Mouse (Mus musculus): ENCODE measurements around the gene Gm11756.
"Not testable (repeated sequence)": the region's sequence is repeated elsewhere in the genome, so short reads cannot be mapped to it uniquely, and the experiment has no call there.

Gm11756 gene

GRCm38 (mm10) chr4:73920660-73921059, at the start of gene Gm11756:
Gm11756 (minus strand) TSS chr4:73920760.
- DNase-seq (ENCODE audit: inconsistent ontology term), result not testable (repeated sequence)

GRCm38 (mm10) chr4:73950375-73950896, 29.9 kb upstream of the Gm11756 start, which contains the start of gene 2310002L09Rik:
2310002L09Rik (minus strand) TSS chr4:73950846.
- no peak for DNase-seq (ENCODE audit: inconsistent ontology term)

GRCm38 (mm10) chr4:73905853-73906252, 14.7 kb downstream of the Gm11756 start, which contains the start of gene Gm13871:
Gm13871 (minus strand) TSS chr4:73905953.
- not testable (repeated sequence) for DNase-seq (ENCODE audit: inconsistent ontology term)

GRCm38 (mm10) chr4:73891012-73891411, 29.5 kb downstream of the Gm11756 start, which contains the start of gene Gm11757:
Gm11757 (minus strand) TSS chr4:73891112.
- not testable (repeated sequence) for DNase-seq (ENCODE audit: inconsistent ontology term)

- not testable (repeated sequence) for DNase-seq (ENCODE audit: inconsistent ontology term)
Measured at GRCm38 (mm10) chr4:73876166-73876565, 44.4 kb downstream of the Gm11756 start, which contains the start of gene Gm11758. Gm11758 (minus strand) TSS chr4:73876266.
